Mouse (Mus musculus) left cerebral cortex, adult 6 months (tissue): ENCODE measurements around the gene Klf8. TPM values are rescaled to one million over a fixed set of nuclear protein-coding genes. Genes with fewer than 3 reads are reported as not detected.

Experiments used
- long read RNA-seq, 2 experiments: library from polyadenylated mRNA; unstranded; transcript quantifications; one replicate each; pipeline ENCODE4 v2.0.0; 2019 to 2020
- polyA plus RNA-seq: library from polyadenylated mRNA; unstranded; fragments of <200 nt; fragmentation: Nextera tagmentation; gene quantifications from 2 replicates; pipeline ENCODE4 v1.2.3, GENCODE M21; 2021

The Klf8 gene
- 0.67 and 0.76 TPM in 2 replicates for polyA plus RNA-seq
- long read RNA-seq, experiment 1, full-length matches to known transcripts, result 1 of 7 reads
- long read RNA-seq, experiment 1, partial matches to known transcripts, result 1 of 7 reads
- long read RNA-seq, experiment 1, other reads (novel, unspliced or antisense), result 5 of 7 reads
- long read RNA-seq, experiment 2, partial matches to known transcripts, result 1 of 1 reads
- long read RNA-seq, experiment 2, other reads (novel, unspliced or antisense), result 0 of 1 reads

DNA sequence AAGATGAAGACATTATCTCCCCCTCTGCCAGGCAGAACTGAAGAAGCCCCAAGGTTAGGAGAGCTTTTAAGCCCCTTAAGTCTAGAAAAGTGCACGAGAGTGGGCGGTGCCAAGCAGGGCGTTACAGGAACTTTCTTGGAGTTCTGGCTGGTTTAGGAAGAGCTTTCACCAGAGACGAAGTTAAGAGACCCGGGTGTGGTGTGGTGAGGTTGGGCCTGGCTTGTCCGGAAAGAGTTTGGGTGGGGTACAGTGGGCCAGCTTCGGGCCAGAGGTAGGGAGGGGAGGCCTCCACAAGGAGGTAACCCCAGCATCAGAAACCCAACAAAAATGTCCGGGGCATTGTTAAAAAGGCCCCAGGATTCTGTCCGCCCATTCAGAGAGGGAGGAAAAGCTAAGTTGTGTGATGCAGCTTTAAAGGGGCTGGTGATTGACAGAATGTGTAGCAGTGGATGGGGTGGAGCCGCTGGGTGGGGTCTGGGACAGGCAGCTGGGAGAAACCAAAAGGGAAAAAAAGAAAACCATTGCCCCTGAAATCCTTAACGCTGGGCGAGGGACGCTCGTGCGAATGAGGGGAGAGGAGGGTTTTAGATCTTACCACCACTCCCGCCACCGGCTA is at the start of gene Klf8:
Gene Klf8 (plus strand): TSS at position 163 of the 616 bp plus-strand sequence.

Other genes with a start within 250 kb of the Klf8 start
- 0.17 and 0.43 TPM in 2 replicates for gene Usp51, start 231.0 kb upstream of the Klf8 start, polyA plus RNA-seq
- 8.2 and 11.4 TPM in 2 replicates for gene Mageh1, start 199.9 kb upstream of the Klf8 start, polyA plus RNA-seq
- 0.18 and 0.25 TPM in 2 replicates for gene Foxr2, start 118.7 kb upstream of the Klf8 start, polyA plus RNA-seq
- gene Rragb, start 97.5 kb upstream of the Klf8 start, polyA plus RNA-seq, result 8.8 and 9.6 TPM in 2 replicates